ENCODE assay signal across 8 mouse cellular contexts in genomic region chr3:51340552-51341267, GRCm38 (mm10). TPM values are rescaled to one million over a fixed set of nuclear protein-coding genes. Genes with fewer than 3 reads are reported as not detected.
DNase-seq lines count a peak whose midpoint lies in the region; ATAC-seq and TF ChIP-seq lines count a peak whose summit lies in the region.

Gene Elf2, minus strand, starts transcription at chr3:51340663.

- no peaks in the 10 kb centered on the region for H3K9me3 ChIP-seq in hindbrain, embryonic 16.5 days (ENCODE audit: control insufficient read depth, low read length)

- no peaks in the 10 kb centered on the region for H3K27me3 ChIP-seq in hindbrain, embryonic 16.5 days (replicated peaks; ENCODE audit: control insufficient read depth, insufficient read depth, low read length)

- intact Hi-C loops in gastrocnemius, adult 2 months (cut with DNase I): no loop called here

- peak; percentile 42 to 68 for DNase-seq in cerebellum, postnatal 4 days (ENCODE audit: low spot score in 2 of 2)
- DNase-seq in gastrocnemius, adult 2 months: peak; percentile 97
- peak in 1 of 2 experiments; percentile 81 for DNase-seq in left cerebral cortex, adult 8-10 months (ENCODE audit: low spot score in 2 of 2)
- peak; percentile 88 for DNase-seq in right cerebral cortex, adult 18-20 months
- peak; percentile 47 for DNase-seq in urinary bladder, postnatal 10 days (ENCODE audit: low spot score)

- WGBS in hindbrain, embryonic 16.5 days: under 1% methylated on average over 79 of the region's 87 CpGs

- peaks cover 13% of the 10 kb centered on the region for H3K4me1 ChIP-seq in hindbrain, embryonic 16.5 days (ENCODE audit: control insufficient read depth, insufficient read depth, low read depth, low read length)

- H3K4me3 ChIP-seq in gastrocnemius, adult 2 months: peak within 1 kb of the TSS; percentile 98
- peak within 1 kb of the TSS; percentile 84 for H3K4me3 ChIP-seq in hindbrain, embryonic 16.5 days (ENCODE audit: low read length)

- TF ChIP-seq CTCF in gastrocnemius, adult 2 months (IDR thresholded peaks at IDR 0.05): no peak

- H3K4me2 ChIP-seq in hindbrain, embryonic 16.5 days (ENCODE audit: low read length): peak within 1 kb of the TSS; percentile 89

- peak within 1 kb of the TSS; percentile 86 for H3K9ac ChIP-seq in hindbrain, embryonic 16.5 days (ENCODE audit: low read depth, low read length)

- no peaks in the 10 kb centered on the region for H3K36me3 ChIP-seq in hindbrain, embryonic 16.5 days (ENCODE audit: control insufficient read depth, insufficient read depth, low read length)

- peak within 1 kb of the TSS; percentile 100 for H3K27ac ChIP-seq in gastrocnemius, adult 2 months
- peak within 1 kb of the TSS; percentile 95 for H3K27ac ChIP-seq in hindbrain, embryonic 16.5 days (ENCODE audit: low read depth, low read length)

- peak; percentile 38 for ATAC-seq in activated CD4-positive, CD25-positive, alpha-beta regulatory T cell, adult 4 months
- ATAC-seq in hindbrain, embryonic 16.5 days: peak; percentile 80
- ATAC-seq in megakaryocyte, adult 5-6 weeks (ENCODE audit: poor library complexity, severe bottlenecking): peak; percentile 79

RNA-seq across cellular contexts. Expression of gene Elf2, which starts in this region (rescaled TPM):
- polyA plus RNA-seq in activated CD4-positive, CD25-positive, alpha-beta regulatory T cell, adult 4 months (2017; shearing (Covaris generic)): 10 to 100 TPM; 41.0 to 54.1 TPM
- 10 to 100 TPM; 50.7 to 53.2 TPM for total RNA-seq in gastrocnemius, adult 2 months (2021)
- 30.2 and 31.4 TPM in 2 replicates for polyA plus RNA-seq in hindbrain, embryonic 16.5 days (2015; fragmentation: Nextera tagmentation; extraction: Ambion mirVana)
- total RNA-seq in left cerebral cortex, adult 8-10 months (2022): 10 to 100 TPM; 57.8 to 67.7 (median 60.8) TPM
- 37.0 and 39.6 TPM in 2 replicates for total RNA-seq in megakaryocyte, adult 5-6 weeks (2015)
- total RNA-seq in megakaryocyte, adult 5-6 weeks (2017): 98.4 and 102 TPM in 2 replicates
